Mouse (Mus musculus): ENCODE measurements around the gene Zdhhc14. TPM values are rescaled to one million over a fixed set of nuclear protein-coding genes. Genes with fewer than 3 reads are reported as not detected.
A peak's percentile ranks its signal among the peaks of the same experiment; 100 is the strongest.
"Not testable (repeated sequence)": the region's sequence is repeated elsewhere in the genome, so short reads cannot be mapped to it uniquely, and the experiment has no call there.

Zdhhc14 gene
- polyA plus RNA-seq, 1 experiment from 2014 or later = 1.4 TPM

- ATAC-seq = peak; percentile 91
- Histone ChIP-seq H3K9ac (ENCODE audit: low read depth, low read length) (no peak overlapping the region), H3K4me1 (replicated peaks; ENCODE audit: control insufficient read depth, insufficient read depth, low read length) (peaks cover 3% of the 10 kb centered on the region; the same call in 1 of the 2 replicates), H3K4me3 (ENCODE audit: low read depth, low read length) (no peak overlapping the region), H3K9me3 (ENCODE audit: control insufficient read depth) (no peaks in the 10 kb centered on the region), H3K27ac (ENCODE audit: low read depth, low read length) (no peak overlapping the region), H3K4me2 (replicated peaks; ENCODE audit: low read depth) (no peak overlapping the region; the same call in 1 of the 2 replicates), H3K36me3 (ENCODE audit: control insufficient read depth, insufficient read depth) (no peaks in the 10 kb centered on the region), H3K27me3 (replicated peaks; ENCODE audit: control insufficient read depth, insufficient read depth, low read length) (no peaks in the 10 kb centered on the region)
- TF ChIP-seq CTCF (IDR thresholded peaks at IDR 0.05; ENCODE audit: low read depth) = no peak
- WGBS = 62% methylated on average over 4 of the region's 4 CpGs
Measured at GRCm38 (mm10) chr17:5609875-5610552, 117.7 kb downstream of the Zdhhc14 start.

DNA sequence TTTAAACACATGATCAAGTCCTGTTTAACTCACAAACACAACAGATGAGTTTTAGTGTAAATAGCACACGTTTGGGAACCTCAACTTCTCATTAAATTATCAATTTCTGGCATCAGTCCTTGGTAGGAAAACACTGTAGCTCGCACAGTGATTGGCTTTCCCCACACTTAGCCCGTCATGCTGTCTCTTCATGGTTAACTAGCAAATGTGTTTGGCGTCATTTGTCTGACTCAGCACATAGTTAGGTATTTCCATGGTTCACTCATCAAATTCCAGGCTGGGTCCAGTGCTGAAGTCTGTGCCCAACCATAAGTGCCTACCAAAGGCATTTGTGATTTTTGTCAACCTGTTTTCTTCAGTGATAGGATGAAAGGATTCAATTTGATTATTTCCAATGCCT is 119.9 kb downstream of the Zdhhc14 start:
- no peak overlapping the region for H3K27ac ChIP-seq (ENCODE audit: low read depth, low read length)
- H3K36me3 ChIP-seq (ENCODE audit: control insufficient read depth, insufficient read depth) = no peaks in the 10 kb centered on the region
- no peak for ATAC-seq
- no peak overlapping the region for H3K4me2 ChIP-seq (replicated peaks; ENCODE audit: low read depth)
- H3K9ac ChIP-seq (ENCODE audit: low read depth, low read length) = no peak overlapping the region
- TF ChIP-seq CTCF (IDR thresholded peaks at IDR 0.05; ENCODE audit: low read depth) = no peak
- no peaks in the 10 kb centered on the region for H3K9me3 ChIP-seq (ENCODE audit: control insufficient read depth)
- no peaks in the 10 kb centered on the region for H3K4me1 ChIP-seq (replicated peaks; ENCODE audit: control insufficient read depth, insufficient read depth, low read length)
- WGBS = 68% methylated on average over 4 of the region's 4 CpGs
- no peak overlapping the region for H3K4me3 ChIP-seq (ENCODE audit: low read depth, low read length)
- no peaks in the 10 kb centered on the region for H3K27me3 ChIP-seq (replicated peaks; ENCODE audit: control insufficient read depth, insufficient read depth, low read length)

GRCm38 (mm10) chr17:5614771-5615318 is 122.5 kb downstream of the Zdhhc14 start:
- TF ChIP-seq CTCF (IDR thresholded peaks at IDR 0.05; ENCODE audit: low read depth) = no peak
- Histone ChIP-seq H3K4me1 (replicated peaks; ENCODE audit: control insufficient read depth, insufficient read depth, low read length) (no peaks in the 10 kb centered on the region), H3K9me3 (ENCODE audit: control insufficient read depth) (no peaks in the 10 kb centered on the region), H3K36me3 (ENCODE audit: control insufficient read depth, insufficient read depth) (no peaks in the 10 kb centered on the region), H3K9ac (ENCODE audit: low read depth, low read length) (no peak overlapping the region), H3K4me2 (replicated peaks; ENCODE audit: low read depth) (no peak overlapping the region), H3K27ac (ENCODE audit: low read depth, low read length) (no peak overlapping the region), H3K4me3 (ENCODE audit: low read depth, low read length) (no peak overlapping the region), H3K27me3 (replicated peaks; ENCODE audit: control insufficient read depth, insufficient read depth, low read length) (no peaks in the 10 kb centered on the region)
- no peak for ATAC-seq
- 64% methylated on average over 9 of the region's 9 CpGs for WGBS

GRCm38 (mm10) chr17:5621626-5622591 is 129.6 kb downstream of the Zdhhc14 start:
- Histone ChIP-seq H3K4me3 (ENCODE audit: low read depth, low read length) (no peak overlapping the region), H3K9me3 (ENCODE audit: control insufficient read depth) (no peaks in the 10 kb centered on the region), H3K27me3 (replicated peaks; ENCODE audit: control insufficient read depth, insufficient read depth, low read length) (no peaks in the 10 kb centered on the region), H3K4me2 (replicated peaks; ENCODE audit: low read depth) (no peak overlapping the region), H3K4me1 (replicated peaks; ENCODE audit: control insufficient read depth, insufficient read depth, low read length) (no peaks in the 10 kb centered on the region), H3K9ac (ENCODE audit: low read depth, low read length) (no peak overlapping the region), H3K36me3 (ENCODE audit: control insufficient read depth, insufficient read depth) (no peaks in the 10 kb centered on the region), H3K27ac (ENCODE audit: low read depth, low read length) (no peak overlapping the region)
- TF ChIP-seq CTCF (IDR thresholded peaks at IDR 0.05; ENCODE audit: low read depth) = no peak
- ATAC-seq = no peak
- WGBS = 77% methylated on average over 25 of the region's 25 CpGs

- no peak for TF ChIP-seq CTCF (IDR thresholded peaks at IDR 0.05; ENCODE audit: low read depth)
- H3K27ac ChIP-seq (ENCODE audit: low read depth, low read length) = no peak overlapping the region; the same call in 1 of the 2 replicates
- ATAC-seq = peak; percentile 19; the same call in 1 of the 2 replicates
Measured at GRCm38 (mm10) chr17:5622764-5623163, 130.4 kb downstream of the Zdhhc14 start.

DNA sequence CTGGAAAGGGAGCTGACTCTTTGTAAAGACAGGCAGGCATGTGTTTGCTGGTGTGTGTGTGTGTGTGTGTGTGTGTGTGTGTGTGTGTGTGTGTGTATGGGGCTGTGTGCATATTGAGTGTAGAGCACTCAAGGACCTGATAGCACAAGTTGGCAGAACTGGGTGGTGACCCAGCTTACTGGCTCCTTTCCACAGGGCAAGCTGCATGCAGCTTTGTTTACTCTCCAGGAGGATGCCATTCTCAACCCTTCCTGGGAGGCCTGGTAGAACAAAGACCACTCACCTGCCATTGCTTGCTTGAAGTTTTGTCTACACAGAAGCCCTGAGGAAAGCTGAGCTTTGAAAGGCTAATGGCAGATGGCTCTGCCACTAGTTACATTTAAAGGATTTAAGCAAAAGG is 130.8 kb downstream of the Zdhhc14 start:
- ATAC-seq = peak; percentile 4; the same call in 1 of the 2 replicates
- no peak for TF ChIP-seq CTCF (IDR thresholded peaks at IDR 0.05; ENCODE audit: low read depth)
- Histone ChIP-seq H3K27ac (ENCODE audit: low read depth, low read length) (no peak overlapping the region), H3K4me2 (replicated peaks; ENCODE audit: low read depth) (no peak overlapping the region), H3K9me3 (ENCODE audit: control insufficient read depth) (no peaks in the 10 kb centered on the region), H3K4me1 (replicated peaks; ENCODE audit: control insufficient read depth, insufficient read depth, low read length) (no peaks in the 10 kb centered on the region), H3K36me3 (ENCODE audit: control insufficient read depth, insufficient read depth) (no peaks in the 10 kb centered on the region), H3K4me3 (ENCODE audit: low read depth, low read length) (no peak overlapping the region), H3K9ac (ENCODE audit: low read depth, low read length) (no peak overlapping the region), H3K27me3 (replicated peaks; ENCODE audit: control insufficient read depth, insufficient read depth, low read length) (no peaks in the 10 kb centered on the region)

More at GRCm38 (mm10) chr17:5622764-5623163, 130.4 kb downstream of the Zdhhc14 start:
- H3K4me3 ChIP-seq (ENCODE audit: low read depth, low read length) = no peak overlapping the region
- no peaks in the 10 kb centered on the region for H3K36me3 ChIP-seq (ENCODE audit: control insufficient read depth, insufficient read depth)
- H3K4me2 ChIP-seq (replicated peaks; ENCODE audit: low read depth) = no peak overlapping the region
- WGBS = 36% methylated on average over 6 of the region's 6 CpGs
- H3K9ac ChIP-seq (ENCODE audit: low read depth, low read length) = no peak overlapping the region
- H3K9me3 ChIP-seq (ENCODE audit: control insufficient read depth) = no peaks in the 10 kb centered on the region
- H3K4me1 ChIP-seq (replicated peaks; ENCODE audit: control insufficient read depth, insufficient read depth, low read length) = no peaks in the 10 kb centered on the region
- no peaks in the 10 kb centered on the region for H3K27me3 ChIP-seq (replicated peaks; ENCODE audit: control insufficient read depth, insufficient read depth, low read length)

- H3K9me3 ChIP-seq (ENCODE audit: control insufficient read depth); H3K4me2 ChIP-seq (replicated peaks; ENCODE audit: low read depth); H3K9ac ChIP-seq (ENCODE audit: low read depth, low read length); H3K36me3 ChIP-seq (ENCODE audit: control insufficient read depth, insufficient read depth); H3K27me3 ChIP-seq (replicated peaks; ENCODE audit: control insufficient read depth, insufficient read depth, low read length); H3K4me3 ChIP-seq (ENCODE audit: low read depth, low read length); H3K27ac ChIP-seq (ENCODE audit: low read depth, low read length); H3K4me1 ChIP-seq (replicated peaks; ENCODE audit: control insufficient read depth, insufficient read depth, low read length); ATAC-seq: not testable (repeated sequence)
- WGBS = 41% methylated on average over 1 of the region's 1 CpGs
Measured at GRCm38 (mm10) chr17:5624815-5625214, 132.5 kb downstream of the Zdhhc14 start.
